Mouse (Mus musculus) neutrophil, adult 5-6 weeks (primary cell): Measurements from ENCODE around the gene Gm5934. TPM values are rescaled to one million over a fixed set of nuclear protein-coding genes. Genes with fewer than 3 reads are reported as not detected.
"Not testable (repeated sequence)": the region's sequence is repeated elsewhere in the genome, so short reads cannot be mapped to it uniquely, and the experiment has no call there.

Experiments
- ATAC-seq: fragments of 151-379, 151-347 bp; 2 replicates; pipeline ENCODE4 v1.8.0; 2017; ENCODE audit warnings: mild to moderate bottlenecking, moderate TSS enrichment; ENCODE audit not compliant: insufficient number of reproducible peaks, poor library complexity, low FRiP score, severe bottlenecking; ENCODE audit errors: extremely low read depth
- total RNA-seq: library from RNA; stranded (forward); fragments of 200-1000 nt; gene quantifications from 2 replicates; pipeline ENCODE4 v1.2.3, GENCODE M21; 2017

The Gm5934 gene
- not detected in 2 replicates for total RNA-seq

DNA sequence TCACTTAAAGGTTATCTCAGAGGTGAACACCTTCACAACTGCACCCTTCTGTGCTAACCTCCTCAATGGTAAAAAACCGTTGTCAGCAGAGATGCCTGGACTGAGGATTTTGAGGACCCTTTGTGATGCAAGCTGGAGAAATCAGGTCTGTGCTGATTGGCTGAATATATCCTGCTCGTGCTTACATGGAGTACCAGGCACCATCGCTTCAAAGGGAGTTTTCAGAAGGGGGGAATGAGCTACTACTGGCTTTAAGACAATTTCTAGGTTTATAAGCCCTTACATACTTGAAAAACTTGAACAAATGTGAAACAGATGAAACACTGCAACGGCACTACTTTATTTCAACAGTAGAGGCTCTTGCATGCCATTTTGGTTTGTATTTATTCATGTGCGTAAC is at the start of gene Gm5934:
Gene Gm5934 (minus strand): TSS at position 101 of the 400 bp plus-strand sequence.
- ATAC-seq: not testable (repeated sequence)

Other genes starting within 250 kb of the Gm5934 start
- gene Gm4297, start 74.1 kb upstream of the Gm5934 start, total RNA-seq: not detected in 2 replicates